Mouse (Mus musculus) cortical plate, adult 2 months (tissue): ENCODE data around the gene Cybrd1.

Experiments
- CTCF ChIP-seq: fragments of 200-500 bp; IDR thresholded peaks from 2 replicates; pipeline ENCODE4 v1.5.1; 2011; ENCODE audit warnings: mild to moderate bottlenecking, control low read depth, low read length; ENCODE audit not compliant: insufficient read depth; ENCODE audit errors: extremely low read depth
- POLR2A ChIP-seq: fragments of 200-500 bp; IDR thresholded peaks from 2 replicates; pipeline ENCODE4 v1.6.1; 2011; ENCODE audit warnings: mild to moderate bottlenecking, low read length, control low read depth; ENCODE audit not compliant: insufficient read depth; ENCODE audit errors: extremely low read depth

DNA sequence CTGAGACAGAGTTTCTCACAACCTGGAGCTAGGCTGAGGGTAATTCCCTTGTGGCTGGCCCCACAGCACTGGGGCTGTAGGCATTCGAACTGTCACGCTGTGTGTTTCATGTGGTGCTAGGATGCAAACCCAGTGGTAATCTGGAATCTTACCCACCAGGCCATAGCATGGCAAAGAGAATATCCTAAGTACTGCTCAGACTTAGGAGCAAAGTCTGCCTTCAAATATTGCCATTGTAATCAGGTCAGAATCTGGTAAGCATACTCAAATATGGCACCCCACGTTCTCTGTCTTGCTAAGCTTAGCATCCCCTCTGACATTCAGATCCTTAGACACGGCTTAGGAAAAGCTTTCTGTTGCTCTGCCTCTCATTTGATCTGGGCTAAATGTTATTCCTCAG lies 28.1 kb downstream of the Cybrd1 start:
- TF ChIP-seq CTCF (no peak), POLR2A (no peak)
